Mouse (Mus musculus): ENCODE measurements around the gene Gm4836. TPM values are rescaled to one million over a fixed set of nuclear protein-coding genes. Genes with fewer than 3 reads are reported as not detected.
"Not testable (repeated sequence)": the region's sequence is repeated elsewhere in the genome, so short reads cannot be mapped to it uniquely, and the experiment has no call there.

Gene Gm4836
- total RNA-seq (2014; rRNA removed) (not detected in 2 replicates), polyA plus RNA-seq (2015; fragmentation: Nextera tagmentation; extraction: Ambion mirVana) (not detected in 2 replicates)

GRCm38 (mm10) chrX:28293532-28293931 is at the start of gene Gm4836:
TSS of gene Gm4836 (minus strand) at chrX:28293632.
- H3K4me2 ChIP-seq (ENCODE audit: low read depth, low read length, poor library complexity, severe bottlenecking); H3K27me3 ChIP-seq (ENCODE audit: insufficient read depth, low read length); DNase-seq (ENCODE audit: low spot score); H3K4me3 ChIP-seq (ENCODE audit: low read depth, low read length); H3K36me3 ChIP-seq (ENCODE audit: insufficient read depth, low read length); H3K4me1 ChIP-seq (ENCODE audit: insufficient read depth, low read length); H3K9ac ChIP-seq (replicated peaks; ENCODE audit: low read length, poor library complexity, severe bottlenecking); ATAC-seq (ENCODE audit: low FRiP score); H3K9me3 ChIP-seq (ENCODE audit: low read length); H3K27ac ChIP-seq (ENCODE audit: low read depth, low read length): not testable (repeated sequence)
- no CpG with 5 or more reads among the region's 6 CpGs for WGBS

Data from midbrain, postnatal 0 days (tissue).